Comparison of ENCODE assay signal across 11 mouse cellular contexts in genomic region chr3:122517726-122518125, GRCm38 (mm10).
A peak's percentile ranks its signal among the peaks of the same experiment; 100 is the strongest.
DNase-seq lines count a peak whose midpoint lies in the region; ATAC-seq lines count a peak whose summit lies in the region.
"Had no signal": no experiment of that assay in that cellular context is flagged by ENCODE, and none has a peak within 500 bp of the region (broad histone marks: within the 10 kb centered on the region; RNA-seq: fewer than 3 reads in every experiment).

No protein-coding gene starts in this region.

- no peaks in the 10 kb centered on the region for H3K36me3 ChIP-seq in hindbrain, embryonic 11.5 days (ENCODE audit: control insufficient read depth, insufficient read depth, low read length)
- H3K36me3 ChIP-seq in midbrain, embryonic 13.5 days, result peaks cover under 1% of the 10 kb centered on the region; the same call in 1 of the 2 replicates
- H3K36me3 ChIP-seq: G1E; liver, embryonic 12.5 days had no signal

- H3K4me2 ChIP-seq in hindbrain, embryonic 11.5 days (replicated peaks; ENCODE audit: low read depth, low read length), result no peak overlapping the region
- no peak overlapping the region for H3K4me2 ChIP-seq in midbrain, embryonic 13.5 days (replicated peaks)
- H3K4me2 ChIP-seq: liver, embryonic 12.5 days had no signal

- 0 out of 2 replicates have a peak, but pooled peaks have one; percentile 29 for ATAC-seq in hindbrain, embryonic 11.5 days (ENCODE audit: low FRiP score)
- ATAC-seq in midbrain, embryonic 13.5 days, result no peak
- ATAC-seq: liver, embryonic 12.5 days had no signal

- 0 out of 2 replicates have a peak overlapping the region, but pooled peaks have one; percentile 30 for H3K27ac ChIP-seq in hindbrain, embryonic 11.5 days (ENCODE audit: low read depth, low read length)
- H3K27ac ChIP-seq in midbrain, embryonic 13.5 days, result peak overlapping the region; percentile 75
- H3K27ac ChIP-seq: liver, embryonic 12.5 days; macrophage had no signal

- H3K27me3 ChIP-seq in hindbrain, embryonic 11.5 days (ENCODE audit: control insufficient read depth, insufficient read depth, low read length), result no peaks in the 10 kb centered on the region
- H3K27me3 ChIP-seq in midbrain, embryonic 13.5 days, result no peaks in the 10 kb centered on the region
- H3K27me3 ChIP-seq: liver, embryonic 12.5 days had no signal

- H3K4me1 ChIP-seq in hindbrain, embryonic 11.5 days (replicated peaks; ENCODE audit: control insufficient read depth, insufficient read depth, low read length), result 0 out of 2 replicates have a peak, but pooled peaks cover 2% of the 10 kb centered on the region
- peaks cover 32% of the 10 kb centered on the region for H3K4me1 ChIP-seq in midbrain, embryonic 13.5 days (replicated peaks)

- peak; percentile 71 to 79 for DNase-seq in cerebellum, postnatal 14 days
- DNase-seq in cerebellum, adult 11 months, result no peak
- DNase-seq in embryo, embryonic 10 days (ENCODE audit: low spot score), result peak; percentile 69
- no peak for DNase-seq in hindbrain, embryonic 11.5 days (ENCODE audit: low spot score)
- DNase-seq in frontal cortex, postnatal 25 days (ENCODE audit: low spot score in 2 of 2), result no peak
- no peak for DNase-seq in urinary bladder, postnatal 10 days (ENCODE audit: low spot score)
- DNase-seq in gastrocnemius, adult 8-10 months (ENCODE audit: low spot score in 2 of 2), result no peak

- WGBS in hindbrain, embryonic 11.5 days, result 63% methylated on average over 4 of the region's 4 CpGs
- 77% methylated on average over 4 of the region's 4 CpGs for WGBS in midbrain, embryonic 13.5 days

- no peak overlapping the region for H3K9ac ChIP-seq in hindbrain, embryonic 11.5 days (ENCODE audit: low read depth, low read length)
- no peak overlapping the region for H3K9ac ChIP-seq in midbrain, embryonic 13.5 days (replicated peaks)
- H3K9ac ChIP-seq: liver, embryonic 12.5 days had no signal

- no peak overlapping the region for H3K4me3 ChIP-seq in hindbrain, embryonic 11.5 days (ENCODE audit: low read depth, low read length)
- H3K4me3 ChIP-seq in midbrain, embryonic 13.5 days (replicated peaks), result no peak overlapping the region
- H3K4me3 ChIP-seq: liver, embryonic 12.5 days had no signal

- no peaks in the 10 kb centered on the region for H3K9me3 ChIP-seq in hindbrain, embryonic 11.5 days (ENCODE audit: control insufficient read depth, low read length)
- H3K9me3 ChIP-seq in midbrain, embryonic 13.5 days, result no peaks in the 10 kb centered on the region
- H3K9me3 ChIP-seq: G1E; liver, embryonic 12.5 days had no signal

Comparison
In these comparisons a context has a peak if more than half of its experiments do, and no peak if none do; other contexts are left out.
1. DNase-seq: peak in cerebellum, postnatal 14 days (2 of 2) and embryo, embryonic 10 days (single experiment); none in cerebellum, adult 11 months (single experiment), hindbrain, embryonic 11.5 days (single experiment), frontal cortex, postnatal 25 days (0 of 2), urinary bladder, postnatal 10 days (single experiment) and gastrocnemius, adult 8-10 months (0 of 2).